In genomic region chr9:99400781-99401180, GRCm38 (mm10) we compare ENCODE assay signal across 13 mouse cellular contexts. TPM values are rescaled to one million over a fixed set of nuclear protein-coding genes. Genes with fewer than 3 reads are reported as not detected.
DNase-seq lines count a peak whose midpoint lies in the region; ATAC-seq and TF ChIP-seq lines count a peak whose summit lies in the region.
"Had no signal": no experiment of that assay in that cellular context is flagged by ENCODE, and none has a peak within 500 bp of the region (broad histone marks: within the 10 kb centered on the region; RNA-seq: fewer than 3 reads in every experiment).

No protein-coding gene starts in this region.

- H3K36me3 ChIP-seq in kidney, embryonic 14.5 days (ENCODE audit: control insufficient read depth, insufficient read depth, low read length) = no peaks in the 10 kb centered on the region

- no peak overlapping the region for H3K27ac ChIP-seq in kidney, embryonic 14.5 days (ENCODE audit: low read depth, low read length)
- 0 out of 2 replicates have a peak overlapping the region, but pooled peaks have one; percentile 10 for H3K27ac ChIP-seq in cortical plate, adult 2 months (ENCODE audit: insufficient read depth, low read length)

- H3K27me3 ChIP-seq in kidney, embryonic 14.5 days (ENCODE audit: control insufficient read depth, insufficient read depth, low read length) = no peaks in the 10 kb centered on the region
- no peaks in the 10 kb centered on the region for H3K27me3 ChIP-seq in Patski

- no peaks in the 10 kb centered on the region for H3K9me3 ChIP-seq in kidney, embryonic 14.5 days (ENCODE audit: control insufficient read depth, low read length)

- H3K4me2 ChIP-seq in kidney, embryonic 14.5 days (replicated peaks; ENCODE audit: low read depth, low read length) = no peak overlapping the region

- H3K4me3 ChIP-seq in kidney, embryonic 14.5 days (ENCODE audit: low read length) = no peak overlapping the region
- no peak overlapping the region for H3K4me3 ChIP-seq in cortical plate, adult 2 months (ENCODE audit: insufficient read depth, low read length)

- TF ChIP-seq CTCF in Patski (IDR thresholded peaks at IDR 0.05) = no peak
- TF ChIP-seq CTCF in cortical plate, adult 2 months (IDR thresholded peaks at IDR 0.05; ENCODE audit: extremely low read depth, insufficient read depth, low read length) = no peak

- DNase-seq in kidney, adult 8-10 months = peak; percentile 19 to 30
- DNase-seq in Patski (ENCODE audit: low read depth, low spot score) = peak; percentile 60
- DNase-seq in adrenal gland, adult 8-10 months = peak; percentile 50
- DNase-seq in spleen, postnatal 10 days (ENCODE audit: low spot score in 2 of 2) = no peak
- DNase-seq: heart, postnatal 14 days; lung, postnatal 4 days; thymus, postnatal 36 days had no signal

- CTCF ChIA-PET in Patski (lab: Charles Lee) = interaction anchor here (1.1 kb wide), 1 partner anchor 11 kb away, joined by 3 read pairs; no protein-coding TSS in a partner anchor

- POLR2A ChIA-PET in Patski (lab: Charles Lee) = no interaction called here

- no peak for TF ChIP-seq POLR2A in cortical plate, adult 2 months (IDR thresholded peaks at IDR 0.05; ENCODE audit: extremely low read depth, insufficient read depth, low read length)

- no peak for ATAC-seq in kidney, embryonic 14.5 days (ENCODE audit: low FRiP score, low TSS enrichment)
- peak; percentile 68 for ATAC-seq in Patski
- ATAC-seq in frontal cortex, adult (ENCODE audit: low TSS enrichment) = no peak

- WGBS in kidney, embryonic 14.5 days = 77% methylated on average over 6 of the region's 6 CpGs

- no peak overlapping the region for H3K9ac ChIP-seq in kidney, embryonic 14.5 days (ENCODE audit: low read depth, low read length)

- no peaks in the 10 kb centered on the region for H3K4me1 ChIP-seq in kidney, embryonic 14.5 days (ENCODE audit: control insufficient read depth, insufficient read depth, low read length)
- peaks cover 14% of the 10 kb centered on the region for H3K4me1 ChIP-seq in cortical plate, adult 2 months (ENCODE audit: control insufficient read depth, insufficient read depth, low read length)

- in situ Hi-C loops in Patski (cut with MboI; ENCODE audit: low pct_unique_long_range_greater_than_20kb) = no loop called here

RNA-seq across cellular contexts. Expression of gene Mras, which starts 36.4 kb away (rescaled TPM):
- 9.9 and 11.8 TPM in 2 replicates for polyA plus RNA-seq in kidney, embryonic 14.5 days (2014; fragmentation: Nextera tagmentation; extraction: Ambion mirVana)
- 38.2 TPM for polyA plus RNA-seq in Patski (2021)
- total RNA-seq in adrenal gland, adult 8-10 months (2022) = 100 to 1,000 TPM in 2 of 4 experiments, 10 to 100 TPM in 2; 57.5 to 105 (median 81.7) TPM
- polyA plus RNA-seq in cortical plate, adult 2 months (2012; rRNA removed) = 176 and 178 TPM in 2 replicates

RNA-seq across cellular contexts. Expression of gene Esyt3, which starts 42.4 kb away (rescaled TPM):
- 0.17 and 0.76 TPM in 2 replicates for polyA plus RNA-seq in kidney, embryonic 14.5 days (2014; fragmentation: Nextera tagmentation; extraction: Ambion mirVana)
- polyA plus RNA-seq in Patski (2021) = 0.06 TPM
- total RNA-seq in adrenal gland, adult 8-10 months (2022) = 1 to 10 TPM in 2 of 4 experiments, under 1 TPM in 2; 0.78 to 1.6 (median 1.0) TPM
- polyA plus RNA-seq in cortical plate, adult 2 months (2012; rRNA removed) = 0.26 and 0.46 TPM in 2 replicates

RNA-seq across cellular contexts. Expression of gene Nme9, which starts 50.5 kb away (rescaled TPM):
- not detected in 2 replicates for polyA plus RNA-seq in kidney, embryonic 14.5 days (2014; fragmentation: Nextera tagmentation; extraction: Ambion mirVana)
- polyA plus RNA-seq in Patski (2021) = not detected
- not detected for total RNA-seq in adrenal gland, adult 8-10 months (2022)
- polyA plus RNA-seq in cortical plate, adult 2 months (2012; rRNA removed) = 0.08 and 0.56 TPM in 2 replicates
- total RNA-seq: ES-E14; gastrocnemius, postnatal 25 days; liver, adult 2 months had no signal
- polyA plus RNA-seq: liver, adult 2 months had no signal

Comparison
In these comparisons a context has a peak if more than half of its experiments do, and no peak if none do; other contexts are left out.
1. DNase-seq: peak in kidney, adult 8-10 months (2 of 2), Patski (single experiment) and adrenal gland, adult 8-10 months (single experiment); none in spleen, postnatal 10 days (0 of 2).